Mouse (Mus musculus) myocyte (in vitro differentiated cells): Measurements from ENCODE around the gene Pex7.

Experiments used
- CEBPB ChIP-seq: IDR thresholded peaks from 2 replicates; pipeline ENCODE4 v1.6.1; 2011; ENCODE audit warnings: mild to moderate bottlenecking, moderate library complexity; ENCODE audit not compliant: poor library complexity, insufficient read depth, severe bottlenecking
- E2F4 ChIP-seq: IDR thresholded peaks from one replicate; pipeline ENCODE4 v1.6.1; 2011; ENCODE audit warnings: mild to moderate bottlenecking, control low read depth, moderate library complexity; ENCODE audit not compliant: insufficient read depth
- MAX ChIP-seq: IDR thresholded peaks from one replicate; pipeline ENCODE4 v1.6.1; 2011; ENCODE audit warnings: low read depth, mild to moderate bottlenecking, control low read depth
- MYOG ChIP-seq, 3 experiments: IDR thresholded peaks; one replicate each; pipeline ENCODE4 v1.6.1; 2011; ENCODE audit warnings: control low read depth in 2 of 3, low read depth in 2 of 3, mild to moderate bottlenecking in 2 of 3; ENCODE audit not compliant: insufficient read length in 2 of 3, control insufficient read depth in 1 of 3, insufficient read depth in 1 of 3
- POLR2A ChIP-seq: IDR thresholded peaks from one replicate; pipeline ENCODE4 v1.6.1; 2011; ENCODE audit warnings: low read depth, mild to moderate bottlenecking, control low read depth, moderate library complexity; ENCODE audit not compliant: insufficient read length
- TCF12 ChIP-seq: IDR thresholded peaks from one replicate; pipeline ENCODE4 v1.6.1; 2011; ENCODE audit warnings: mild to moderate bottlenecking, control low read depth; ENCODE audit not compliant: poor library complexity, insufficient read depth, severe bottlenecking
- USF1 ChIP-seq: IDR thresholded peaks from one replicate; pipeline ENCODE4 v1.6.1; 2011; ENCODE audit warnings: low read depth, mild to moderate bottlenecking, control low read depth, moderate library complexity

GRCm38 (mm10) chr10:19946644-19947043 lies 39.2 kb upstream of the Pex7 start:
- no peak for TF ChIP-seq TCF12
- no peak for TF ChIP-seq POLR2A
- no peak for TF ChIP-seq CEBPB
- no peak for TF ChIP-seq E2F4
- TF ChIP-seq USF1: no peak
- no peak for TF ChIP-seq MYOG (IDR thresholded peaks at IDR 0.05; ENCODE audit: control insufficient read depth in 1 of 3, insufficient read depth in 1 of 3, insufficient read length in 2 of 3, low read depth in 2 of 3)
- TF ChIP-seq MAX: no peak
